Mouse (Mus musculus): Measurements from ENCODE around the gene Usp46. TPM values are rescaled to one million over a fixed set of nuclear protein-coding genes. Genes with fewer than 3 reads are reported as not detected.

Gene Usp46
- total RNA-seq, 2 experiments from 2014 or later = 25.8 to 26.9 TPM

DNA sequence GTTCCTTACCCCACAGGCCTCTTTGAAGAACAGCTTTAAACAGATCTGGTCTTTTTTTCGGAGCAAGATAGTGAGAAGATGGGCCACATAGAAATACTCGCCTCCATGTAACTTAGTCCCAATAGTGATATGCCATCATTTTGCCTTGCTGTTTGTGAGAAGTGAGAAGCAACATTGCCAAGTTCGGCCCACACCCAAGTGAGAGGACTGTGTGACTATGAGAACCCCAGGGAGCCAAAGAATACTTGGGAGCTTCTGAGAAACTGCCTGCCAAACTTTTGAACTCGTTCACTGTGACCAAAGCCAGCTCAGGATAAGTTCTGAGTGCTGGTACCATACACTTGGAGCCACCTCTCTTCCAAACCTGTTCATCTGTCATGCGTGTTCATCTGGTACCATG lies 110.1 kb downstream of the Usp46 start:
- DNase-seq (ENCODE audit: low spot score in 2 of 2) = no peak

GRCm38 (mm10) chr5:73955691-73956090 lies 112.5 kb downstream of the Usp46 start:
- DNase-seq (ENCODE audit: low spot score in 2 of 2) = no peak

DNA sequence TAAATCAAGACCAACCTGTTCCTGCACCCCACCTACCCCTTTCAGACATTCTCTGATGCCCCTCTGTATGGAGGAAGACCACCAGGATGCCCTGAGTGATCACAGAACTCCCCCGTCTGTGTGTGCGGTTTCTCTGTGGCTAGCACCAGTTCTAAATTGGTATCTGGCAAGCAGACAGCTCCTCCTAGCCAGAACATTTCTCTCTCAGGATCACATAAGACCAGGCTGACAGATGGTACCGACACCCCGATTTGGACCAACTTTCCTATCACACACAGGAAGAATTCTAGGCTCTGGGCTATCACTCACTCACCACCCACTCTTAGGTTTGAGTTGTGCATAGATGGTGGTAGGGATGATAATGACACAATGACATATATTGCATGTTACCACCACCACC lies 113.2 kb downstream of the Usp46 start:
- DNase-seq (ENCODE audit: low spot score in 2 of 2) = no peak

DNA sequence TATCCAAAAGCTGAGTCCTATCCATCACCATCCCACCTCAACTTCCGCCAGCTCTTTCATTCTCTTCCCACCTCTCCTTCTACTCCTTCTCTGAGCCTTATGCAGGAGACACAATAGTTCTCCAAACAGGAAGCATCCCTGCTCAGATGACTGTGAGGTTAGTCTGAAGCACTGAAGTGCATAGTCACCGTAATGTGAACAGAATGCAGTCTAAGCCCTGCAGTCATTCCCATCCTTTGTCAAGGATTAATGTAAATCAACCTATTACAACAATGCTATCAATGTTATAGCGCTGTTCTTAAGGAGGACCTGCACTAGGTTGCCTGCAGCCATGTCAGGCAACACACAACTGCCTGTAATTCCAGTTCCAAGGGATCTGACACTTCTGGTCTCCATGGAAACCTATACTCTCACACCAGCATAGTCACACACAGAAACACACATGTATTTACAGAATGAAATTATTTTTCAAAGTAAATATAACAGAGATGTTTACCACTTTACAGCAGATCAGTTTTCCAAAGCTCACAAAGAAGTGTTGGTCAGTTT lies 115.1 kb downstream of the Usp46 start:
- DNase-seq (ENCODE audit: low spot score in 2 of 2) = no peak

DNA sequence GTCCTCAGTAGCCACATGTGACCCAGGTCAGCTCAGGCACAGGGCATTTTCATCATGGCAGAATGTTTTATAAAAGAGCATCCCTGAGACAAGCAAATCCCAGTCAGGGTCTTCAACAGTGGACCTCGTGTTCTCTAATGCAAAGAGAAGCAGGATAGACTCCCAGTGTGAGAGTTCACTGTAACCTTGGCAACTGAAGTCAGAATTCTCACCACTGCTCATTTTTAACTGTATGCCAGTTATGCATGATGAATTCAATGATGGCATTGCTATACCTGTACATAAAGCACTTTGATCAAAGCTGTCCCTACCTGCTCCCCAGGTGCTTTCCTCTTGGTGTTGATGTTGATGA lies 116.6 kb downstream of the Usp46 start:
- DNase-seq (ENCODE audit: low spot score in 2 of 2) = no peak

- no peak for DNase-seq (ENCODE audit: low spot score in 2 of 2)
Measured at GRCm38 (mm10) chr5:73950809-73951648, 117.2 kb downstream of the Usp46 start.

Other genes with a start within 250 kb of the Usp46 start
- gene Rasl11b, start 126.9 kb upstream of the Usp46 start, total RNA-seq (2021) = 10 to 100 TPM; 20.2 to 23.0 TPM